Mouse (Mus musculus): ENCODE results near the gene Ltbp1. TPM values are rescaled to one million over a fixed set of nuclear protein-coding genes. Genes with fewer than 3 reads are reported as not detected.

Gene Ltbp1
- polyA plus RNA-seq, 1 experiment = not detected

- TF ChIP-seq GATA1 (IDR thresholded peaks at IDR 0.05; ENCODE audit: low read length) = no peak
Observed at GRCm38 (mm10) chr17:75378256-75378871, 373.0 kb downstream of the Ltbp1 start.

GRCm38 (mm10) chr17:75380167-75380566 is 374.8 kb downstream of the Ltbp1 start:
- no peak for TF ChIP-seq GATA1 (IDR thresholded peaks at IDR 0.05; ENCODE audit: low read length)

GRCm38 (mm10) chr17:75388402-75388801 is 383.0 kb downstream of the Ltbp1 start:
- no peak for TF ChIP-seq GATA1 (IDR thresholded peaks at IDR 0.05; ENCODE audit: low read length)

GRCm38 (mm10) chr17:75390142-75390541 is 384.8 kb downstream of the Ltbp1 start:
- TF ChIP-seq GATA1 (IDR thresholded peaks at IDR 0.05; ENCODE audit: low read length) = no peak

GRCm38 (mm10) chr17:75391429-75392192 is 386.2 kb downstream of the Ltbp1 start:
- TF ChIP-seq GATA1 (IDR thresholded peaks at IDR 0.05; ENCODE audit: low read length) = no peak

GRCm38 (mm10) chr17:75406405-75406804 is 401.0 kb downstream of the Ltbp1 start:
- no peak for TF ChIP-seq GATA1 (IDR thresholded peaks at IDR 0.05; ENCODE audit: low read length)

- TF ChIP-seq GATA1 (IDR thresholded peaks at IDR 0.05; ENCODE audit: low read length) = no peak
Observed at GRCm38 (mm10) chr17:75416861-75417260, 411.5 kb downstream of the Ltbp1 start.

GRCm38 (mm10) chr17:75434152-75434551 is 428.8 kb downstream of the Ltbp1 start:
- TF ChIP-seq GATA1 (IDR thresholded peaks at IDR 0.05; ENCODE audit: low read length) = no peak

- TF ChIP-seq GATA1 (IDR thresholded peaks at IDR 0.05; ENCODE audit: low read length) = no peak
Observed at GRCm38 (mm10) chr17:75434871-75435270, 429.5 kb downstream of the Ltbp1 start.

GRCm38 (mm10) chr17:75435599-75435998 is 430.2 kb downstream of the Ltbp1 start, which contains the start of gene Rasgrp3:
Gene Rasgrp3 (plus strand): TSS chr17:75435896.
- TF ChIP-seq GATA1 (IDR thresholded peaks at IDR 0.05; ENCODE audit: low read length) = no peak

- no peak for TF ChIP-seq GATA1 (IDR thresholded peaks at IDR 0.05; ENCODE audit: low read length)
Observed at GRCm38 (mm10) chr17:75436095-75436494, 430.7 kb downstream of the Ltbp1 start.

- no peak for TF ChIP-seq GATA1 (IDR thresholded peaks at IDR 0.05; ENCODE audit: low read length)
Observed at GRCm38 (mm10) chr17:75436819-75437218, 431.5 kb downstream of the Ltbp1 start.

- no peak for TF ChIP-seq GATA1 (IDR thresholded peaks at IDR 0.05; ENCODE audit: low read length)
Observed at GRCm38 (mm10) chr17:75437239-75437750, 431.9 kb downstream of the Ltbp1 start.

- no peak for TF ChIP-seq GATA1 (IDR thresholded peaks at IDR 0.05; ENCODE audit: low read length)
Observed at GRCm38 (mm10) chr17:75438162-75438561, 432.8 kb downstream of the Ltbp1 start.

- no peak for TF ChIP-seq GATA1 (IDR thresholded peaks at IDR 0.05; ENCODE audit: low read length)
Observed at GRCm38 (mm10) chr17:75439062-75439461, 433.7 kb downstream of the Ltbp1 start.

GRCm38 (mm10) chr17:75440619-75441018 is 435.3 kb downstream of the Ltbp1 start:
- no peak for TF ChIP-seq GATA1 (IDR thresholded peaks at IDR 0.05; ENCODE audit: low read length)

Measured in G1E-ER4 (cell line).